Mouse (Mus musculus) neural tube, embryonic 12.5 days (tissue): ENCODE data around the gene Itgb2. TPM values are rescaled to one million over a fixed set of nuclear protein-coding genes. Genes with fewer than 3 reads are reported as not detected.

Experiments used
- ATAC-seq: fragments of 200-750 bp; cut with Nextera tagmentation; 2 replicates; pipeline ENCODE4 v1.8.0; 2017; ENCODE audit warnings: low read depth, mild to moderate bottlenecking, moderate TSS enrichment, moderate library complexity; ENCODE audit not compliant: low FRiP score
- H3K27ac ChIP-seq: fragments of 300-500 bp; sonication (generic); 2 replicates; pipeline ENCODE4 v1.5.1; 2016
- H3K27me3 ChIP-seq: fragments of 300-500 bp; sonication (generic); replicated peaks from 2 replicates; pipeline ENCODE4 v1.6.1; 2016; ENCODE audit warnings: mild to moderate bottlenecking
- H3K36me3 ChIP-seq: fragments of 300-500 bp; sonication (generic); 2 replicates; pipeline ENCODE4 v1.6.1; 2016; ENCODE audit warnings: mild to moderate bottlenecking
- H3K4me1 ChIP-seq: fragments of 300-500 bp; sonication (generic); 2 replicates; pipeline ENCODE4 v1.6.1; 2016
- H3K4me2 ChIP-seq: fragments of 300-500 bp; sonication (generic); replicated peaks from 2 replicates; pipeline ENCODE4 v1.6.1; 2016; ENCODE audit warnings: mild to moderate bottlenecking
- H3K4me3 ChIP-seq: fragments of 300-500 bp; sonication (generic); 2 replicates; pipeline ENCODE4 v1.5.1; 2016
- H3K9ac ChIP-seq: fragments of 300-500 bp; sonication (generic); 2 replicates; pipeline ENCODE4 v1.6.1; 2016; ENCODE audit warnings: mild to moderate bottlenecking
- H3K9me3 ChIP-seq: fragments of 300-500 bp; sonication (generic); 2 replicates; pipeline ENCODE4 v1.6.1; 2016; ENCODE audit warnings: mild to moderate bottlenecking
- WGBS: fragments of 180-500 bp; shearing (Covaris S2); methylation state at CpG from one replicate; pipeline ENCODE4 v1.1.7; 2016; 5-methylcytosine and 5-hydroxymethylcytosine counted together
- polyA plus RNA-seq: library from polyadenylated mRNA; unstranded; fragments of >200 nt; fragmentation: Nextera tagmentation; extraction: Ambion mirVana; gene quantifications from 2 replicates; pipeline ENCODE4 v1.2.1, GENCODE M21; 2016

Gene Itgb2
- polyA plus RNA-seq, 1 experiment from 2014 or later: 1.4 TPM

GRCm38 (mm10) chr10:77561508-77561907, 31.5 kb downstream of the Itgb2 start:
- H3K9ac ChIP-seq: no peak overlapping the region
- 74% methylated on average over 2 of the region's 2 CpGs for WGBS
- ATAC-seq: no peak
- no peaks in the 10 kb centered on the region for H3K36me3 ChIP-seq
- H3K27ac ChIP-seq: no peak overlapping the region
- H3K27me3 ChIP-seq: no peaks in the 10 kb centered on the region
- H3K4me1 ChIP-seq: no peaks in the 10 kb centered on the region
- no peaks in the 10 kb centered on the region for H3K9me3 ChIP-seq
- H3K4me3 ChIP-seq: no peak overlapping the region
- no peak overlapping the region for H3K4me2 ChIP-seq

GRCm38 (mm10) chr10:77565005-77565404, 35.0 kb downstream of the Itgb2 start:
- Histone ChIP-seq H3K36me3 (no peaks in the 10 kb centered on the region), H3K4me2 (no peak overlapping the region), H3K27ac (no peak overlapping the region), H3K27me3 (no peaks in the 10 kb centered on the region), H3K4me1 (no peaks in the 10 kb centered on the region), H3K9ac (no peak overlapping the region), H3K4me3 (no peak overlapping the region), H3K9me3 (no peaks in the 10 kb centered on the region)
- no peak for ATAC-seq
- WGBS: 84% methylated on average over 8 of the region's 8 CpGs

GRCm38 (mm10) chr10:77566651-77567050, 36.6 kb downstream of the Itgb2 start:
- Histone ChIP-seq H3K4me3 (no peak overlapping the region), H3K27ac (no peak overlapping the region), H3K9ac (no peak overlapping the region), H3K36me3 (no peaks in the 10 kb centered on the region), H3K9me3 (no peaks in the 10 kb centered on the region), H3K4me2 (no peak overlapping the region), H3K27me3 (0 out of 2 replicates have a peak, but pooled peaks cover 2% of the 10 kb centered on the region), H3K4me1 (no peaks in the 10 kb centered on the region)
- no peak for ATAC-seq
- WGBS: 37% methylated on average over 8 of the region's 8 CpGs

- Histone ChIP-seq H3K36me3 (no peaks in the 10 kb centered on the region), H3K4me3 (no peak overlapping the region), H3K9me3 (no peaks in the 10 kb centered on the region), H3K4me2 (no peak overlapping the region), H3K4me1 (no peaks in the 10 kb centered on the region), H3K27ac (no peak overlapping the region), H3K9ac (no peak overlapping the region), H3K27me3 (0 out of 2 replicates have a peak, but pooled peaks cover 2% of the 10 kb centered on the region)
- ATAC-seq: no peak
- WGBS: 40% methylated on average over 7 of the region's 7 CpGs
Observed at GRCm38 (mm10) chr10:77569481-77569880, 39.4 kb downstream of the Itgb2 start.

- Histone ChIP-seq H3K27ac (no peak overlapping the region), H3K4me1 (no peaks in the 10 kb centered on the region), H3K27me3 (0 out of 2 replicates have a peak, but pooled peaks cover 2% of the 10 kb centered on the region), H3K9ac (no peak overlapping the region), H3K4me3 (no peak overlapping the region), H3K9me3 (no peaks in the 10 kb centered on the region), H3K4me2 (no peak overlapping the region), H3K36me3 (no peaks in the 10 kb centered on the region)
- WGBS: 55% methylated on average over 6 of the region's 6 CpGs
- ATAC-seq: no peak
Observed at GRCm38 (mm10) chr10:77569973-77570658, 40.1 kb downstream of the Itgb2 start.

GRCm38 (mm10) chr10:77572225-77572624, 42.2 kb downstream of the Itgb2 start:
- Histone ChIP-seq H3K4me3 (no peak overlapping the region), H3K27ac (no peak overlapping the region), H3K4me2 (no peak overlapping the region), H3K36me3 (no peaks in the 10 kb centered on the region), H3K9me3 (no peaks in the 10 kb centered on the region), H3K27me3 (0 out of 2 replicates have a peak, but pooled peaks cover 2% of the 10 kb centered on the region), H3K9ac (no peak overlapping the region), H3K4me1 (no peaks in the 10 kb centered on the region)
- WGBS: 38% methylated on average over 3 of the region's 3 CpGs
- no peak for ATAC-seq

GRCm38 (mm10) chr10:77573162-77573561, 43.1 kb downstream of the Itgb2 start:
- Histone ChIP-seq H3K9me3 (no peaks in the 10 kb centered on the region), H3K27ac (no peak overlapping the region), H3K36me3 (no peaks in the 10 kb centered on the region), H3K4me1 (no peaks in the 10 kb centered on the region), H3K9ac (no peak overlapping the region), H3K4me3 (no peak overlapping the region), H3K4me2 (no peak overlapping the region), H3K27me3 (0 out of 2 replicates have a peak, but pooled peaks cover 2% of the 10 kb centered on the region)
- 88% methylated on average over 1 of the region's 1 CpGs for WGBS
- no peak for ATAC-seq

- no peak for ATAC-seq
- Histone ChIP-seq H3K4me3 (no peak overlapping the region), H3K4me2 (no peak overlapping the region), H3K27ac (no peak overlapping the region), H3K9ac (no peak overlapping the region), H3K4me1 (peaks cover 26% of the 10 kb centered on the region), H3K36me3 (no peaks in the 10 kb centered on the region), H3K27me3 (no peaks in the 10 kb centered on the region), H3K9me3 (no peaks in the 10 kb centered on the region)
- 63% methylated on average over 10 of the region's 10 CpGs for WGBS
Observed at GRCm38 (mm10) chr10:77580027-77580920, 50.2 kb downstream of the Itgb2 start.

- H3K4me2 ChIP-seq: peak overlapping the region; percentile 85
- peak overlapping the region; percentile 86 for H3K9ac ChIP-seq
- no peaks in the 10 kb centered on the region for H3K27me3 ChIP-seq
- 9% methylated on average over 8 of the region's 8 CpGs for WGBS
- H3K9me3 ChIP-seq: no peaks in the 10 kb centered on the region
- peak overlapping the region; percentile 74 for H3K4me3 ChIP-seq
- peak overlapping the region; percentile 53; the same call in 1 of the 2 replicates for H3K27ac ChIP-seq
- ATAC-seq: peak; percentile 19
- H3K4me1 ChIP-seq: peaks cover 26% of the 10 kb centered on the region
- no peaks in the 10 kb centered on the region for H3K36me3 ChIP-seq
Observed at GRCm38 (mm10) chr10:77581023-77581407, 51.0 kb downstream of the Itgb2 start.

GRCm38 (mm10) chr10:77581408-77582284, 51.6 kb downstream of the Itgb2 start, which contains the start of gene Pttg1ip:
TSS of gene Pttg1ip (plus strand) at chr10:77581720.
- peaks cover 26% of the 10 kb centered on the region for H3K4me1 ChIP-seq
- peak within 1 kb of the TSS; percentile 85 for H3K4me2 ChIP-seq
- H3K27me3 ChIP-seq: no peaks in the 10 kb centered on the region
- peak within 1 kb of the TSS; percentile 74 for H3K4me3 ChIP-seq
- no peaks in the 10 kb centered on the region for H3K36me3 ChIP-seq
- H3K9ac ChIP-seq: peak within 1 kb of the TSS; percentile 86
- no peaks in the 10 kb centered on the region for H3K9me3 ChIP-seq
- peak within 1 kb of the TSS; percentile 84 for H3K27ac ChIP-seq
- WGBS: under 1% methylated on average over 64 of the region's 64 CpGs
- peak; percentile 98 for ATAC-seq

- Histone ChIP-seq H3K9me3 (no peaks in the 10 kb centered on the region), H3K4me2 (peak overlapping the region; percentile 85), H3K9ac (peak overlapping the region; percentile 86), H3K4me3 (peak overlapping the region; percentile 74), H3K27ac (no peak overlapping the region), H3K27me3 (no peaks in the 10 kb centered on the region), H3K36me3 (peaks cover 1% of the 10 kb centered on the region), H3K4me1 (peaks cover 26% of the 10 kb centered on the region)
- 9% methylated on average over 8 of the region's 8 CpGs for WGBS
- peak; percentile 48 for ATAC-seq
Observed at GRCm38 (mm10) chr10:77582285-77582618, 52.2 kb downstream of the Itgb2 start.
